In genomic region chr2:144331401-144332302, GRCm38 (mm10) we compare ENCODE assay signal across 8 mouse cellular contexts. TPM values are rescaled to one million over a fixed set of nuclear protein-coding genes. Genes with fewer than 3 reads are reported as not detected.
A peak's percentile ranks its signal among the peaks of the same experiment; 100 is the strongest.
DNase-seq lines count a peak whose midpoint lies in the region; ATAC-seq and TF ChIP-seq lines count a peak whose summit lies in the region.

TSS of gene Ovol2 (minus strand) at chr2:144332146.

- no peak for TF ChIP-seq CTCF in gastrocnemius, adult 2 months (IDR thresholded peaks at IDR 0.05)
- no peak for TF ChIP-seq CTCF in kidney, postnatal 0 days (IDR thresholded peaks at IDR 0.05; ENCODE audit: low read depth)
- no peak for TF ChIP-seq CTCF in small intestine, adult 2 months (IDR thresholded peaks at IDR 0.05; ENCODE audit: extremely low read depth, insufficient read length, insufficient replicate concordance, low read depth, low read length)

- peak within 1 kb of the TSS; percentile 99 for H3K4me2 ChIP-seq in kidney, postnatal 0 days (ENCODE audit: low read length)

- 1% methylated on average over 61 of the region's 62 CpGs for WGBS in kidney, postnatal 0 days
- under 1% methylated on average over 62 of the region's 62 CpGs for WGBS in small intestine, adult 2 months

- peak; percentile 21 for DNase-seq in gastrocnemius, adult 2 months
- no peak for DNase-seq in gastrocnemius, adult 8-10 months (ENCODE audit: low spot score in 2 of 2)
- DNase-seq in ZHBTc4 (ENCODE audit: low read depth, low spot score), result peak; percentile 64
- DNase-seq in forelimb bud, embryonic 11.5 days (ENCODE audit: low read depth, low spot score), result peak; percentile 39
- peak; percentile 26 for DNase-seq in kidney, postnatal 0 days (ENCODE audit: low spot score)
- DNase-seq in lung, postnatal 14 days, result peak; percentile 76

- no peaks in the 10 kb centered on the region for H3K9me3 ChIP-seq in kidney, postnatal 0 days (replicated peaks; ENCODE audit: low read length)

- peak within 1 kb of the TSS; percentile 78 for H3K4me3 ChIP-seq in gastrocnemius, adult 2 months
- peak within 1 kb of the TSS; percentile 57 for H3K4me3 ChIP-seq in kidney, postnatal 0 days (replicated peaks; ENCODE audit: low read depth, low read length)
- H3K4me3 ChIP-seq in small intestine, adult 2 months (ENCODE audit: low read depth, low read length), result peak within 1 kb of the TSS; percentile 79

- H3K4me1 ChIP-seq in kidney, postnatal 0 days (replicated peaks; ENCODE audit: insufficient read depth, low read length), result peaks cover 22% of the 10 kb centered on the region; the same call in 1 of the 2 replicates
- peaks cover 7% of the 10 kb centered on the region for H3K4me1 ChIP-seq in small intestine, adult 2 months (ENCODE audit: control insufficient read depth, insufficient read depth, insufficient read length, low read length)

- peaks cover 35% of the 10 kb centered on the region for H3K27me3 ChIP-seq in kidney, postnatal 0 days (ENCODE audit: insufficient read depth, low read length)
- 0 out of 2 replicates have a peak, but pooled peaks cover 2% of the 10 kb centered on the region for H3K27me3 ChIP-seq in small intestine, adult 2 months (ENCODE audit: control insufficient read depth, insufficient read depth, low read length)

- peak; percentile 61 for ATAC-seq in kidney, postnatal 0 days (replicated peaks; ENCODE audit: low FRiP score, low read depth)
- ATAC-seq in erythroid progenitor cell, adult 5-6 weeks (replicated peaks; ENCODE audit: low FRiP score, poor library complexity, severe bottlenecking), result no peak

- intact Hi-C loops in gastrocnemius, adult 2 months (cut with DNase I), result no loop called here

- H3K27ac ChIP-seq in gastrocnemius, adult 2 months, result no peak within 1 kb of the TSS
- H3K27ac ChIP-seq in kidney, postnatal 0 days, result no peak within 1 kb of the TSS
- peak within 1 kb of the TSS; percentile 78 for H3K27ac ChIP-seq in small intestine, adult 2 months (ENCODE audit: insufficient read depth, low read depth, low read length)

- no peaks in the 10 kb centered on the region for H3K36me3 ChIP-seq in kidney, postnatal 0 days (ENCODE audit: insufficient read depth, low read length)
- H3K36me3 ChIP-seq in small intestine, adult 2 months (ENCODE audit: control insufficient read depth, insufficient read depth, low read length), result no peaks in the 10 kb centered on the region

- no peak for TF ChIP-seq POLR2A in small intestine, adult 2 months (IDR thresholded peaks at IDR 0.05; ENCODE audit: low read depth, low read length)

- peak within 1 kb of the TSS; percentile 46 for H3K9ac ChIP-seq in kidney, postnatal 0 days (ENCODE audit: low read depth, low read length)

RNA-seq across cellular contexts. Expression of gene Ovol2, which starts in this region (rescaled TPM):
- total RNA-seq in gastrocnemius, adult 2 months (2021), result not detected
- not detected for total RNA-seq in gastrocnemius, adult 8-10 months (2022)
- 1.2 and 1.8 TPM in 2 replicates for polyA plus RNA-seq in kidney, postnatal 0 days (2015; fragmentation: Nextera tagmentation; extraction: Ambion mirVana)
- polyA plus RNA-seq in small intestine, adult 2 months (2012; rRNA removed), result 34.2 and 51.5 TPM in 2 replicates
- not detected in 2 replicates for total RNA-seq in erythroid progenitor cell, adult 5-6 weeks (2015; ENCODE audit: low replicate concordance)
- total RNA-seq in erythroid progenitor cell, adult 5-6 weeks (2017; ENCODE audit: low replicate concordance), result not detected in 2 replicates

Comparison
In these comparisons a context has a peak if more than half of its experiments do, and no peak if none do; other contexts are left out.
1. RNA of gene Ovol2 (polyA plus RNA-seq): 34.2 to 51.5 TPM in small intestine, adult 2 months; 1.2 to 1.8 TPM in kidney, postnatal 0 days; every median in the first group is over 10 times any median in the second.
2. Peak in DNase-seq and H3K4me3 ChIP-seq in gastrocnemius, adult 2 months; RNA of the gene not detected or under 1 TPM.
3. DNase-seq: peak in ZHBTc4 (single experiment), forelimb bud, embryonic 11.5 days (single experiment), kidney, postnatal 0 days (single experiment) and lung, postnatal 14 days (single experiment); none in gastrocnemius, adult 8-10 months (0 of 2).
4. Peak in every context shown above with its lines, with median percentiles within 50 percentile points of each other: H3K4me3 ChIP-seq.